Mouse (Mus musculus): ENCODE measurements around the gene Stambpl1.

GRCm38 (mm10) chr19:34217761-34218160, 25.7 kb downstream of the Stambpl1 start:
- TF ChIP-seq CTCF (IDR thresholded peaks at IDR 0.05) (no peak), EP300 (IDR thresholded peaks at IDR 0.05) (no peak)

All from lung, postnatal 0 days (tissue).